In the genomic region with DNA sequence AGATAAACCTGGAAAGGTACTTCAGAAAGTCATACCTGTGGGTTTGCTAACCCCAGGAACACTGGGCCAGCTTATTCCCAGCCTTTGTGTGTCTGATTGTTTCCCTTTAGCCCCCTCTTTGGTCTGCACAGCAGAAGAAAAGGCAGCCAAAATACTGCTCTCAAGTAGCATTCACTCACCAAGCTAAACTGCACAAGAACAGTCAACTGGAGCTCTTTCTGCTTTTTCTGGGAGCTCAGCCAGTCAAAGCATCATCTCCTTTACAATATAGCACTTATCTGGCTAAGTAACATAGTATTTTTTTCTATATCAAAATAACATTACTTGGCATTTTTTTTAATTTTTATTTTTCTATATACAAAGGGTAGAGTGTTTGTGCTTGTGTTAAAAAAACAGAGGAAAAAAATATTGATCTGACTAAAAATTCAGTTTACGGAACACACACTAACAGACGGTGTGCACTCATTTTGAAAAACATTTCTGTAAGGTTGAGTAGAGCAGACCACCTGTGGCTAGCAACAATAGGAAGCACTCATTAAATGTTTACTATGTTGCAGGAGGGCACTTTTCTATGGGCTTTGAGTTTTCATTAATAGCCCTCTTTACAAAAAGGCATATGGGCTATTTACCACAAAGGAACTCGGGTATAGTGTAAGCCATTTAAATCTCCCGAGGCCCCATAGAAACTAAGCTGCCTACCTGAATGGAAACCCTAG, we compare ENCODE assay signal across 19 mouse cellular contexts.
DNase-seq lines count a peak whose midpoint lies in the region; ATAC-seq and TF ChIP-seq lines count a peak whose summit lies in the region.
"Had no signal": no experiment of that assay in that cellular context is flagged by ENCODE, and none has a peak within 500 bp of the region (broad histone marks: within the 10 kb centered on the region; RNA-seq: fewer than 3 reads in every experiment).

No protein-coding gene starts in this region.

- WGBS in heart, embryonic 15.5 days, result 87% methylated on average over 4 of the region's 4 CpGs
- whole genome bisulfite sequencing in lung, embryonic 14.5 days, result 79% methylated on average over 4 of the region's 4 CpGs
- 16% methylated on average over 4 of the region's 4 CpGs for WGBS in forebrain, embryonic 15.5 days
- 81% methylated on average over 4 of the region's 4 CpGs for WGBS in stomach, embryonic 15.5 days

- no peak overlapping the region for H3K4me3 ChIP-seq in heart, embryonic 15.5 days
- no peak overlapping the region for H3K4me3 ChIP-seq in lung, embryonic 14.5 days (ENCODE audit: low read depth, low read length)
- no peak overlapping the region for H3K4me3 ChIP-seq in forebrain, embryonic 15.5 days
- H3K4me3 ChIP-seq in stomach, embryonic 15.5 days (replicated peaks), result no peak overlapping the region
- H3K4me3 ChIP-seq: embryonic facial prominence, embryonic 12.5 days; midbrain, embryonic 15.5 days had no signal

- no peak overlapping the region for H3K9ac ChIP-seq in heart, embryonic 15.5 days
- no peak overlapping the region for H3K9ac ChIP-seq in lung, embryonic 14.5 days
- no peak overlapping the region for H3K9ac ChIP-seq in forebrain, embryonic 15.5 days (replicated peaks)
- H3K9ac ChIP-seq in stomach, embryonic 15.5 days, result no peak overlapping the region
- H3K9ac ChIP-seq: embryonic facial prominence, embryonic 12.5 days; midbrain, embryonic 15.5 days had no signal

- TF ChIP-seq CTCF in lung, embryonic 14.5 days (IDR thresholded peaks at IDR 0.05; ENCODE audit: low read depth), result no peak

- H3K4me2 ChIP-seq in heart, embryonic 15.5 days, result no peak overlapping the region
- no peak overlapping the region for H3K4me2 ChIP-seq in lung, embryonic 14.5 days
- H3K4me2 ChIP-seq in forebrain, embryonic 15.5 days (replicated peaks), result no peak overlapping the region
- H3K4me2 ChIP-seq in stomach, embryonic 15.5 days, result no peak overlapping the region
- H3K4me2 ChIP-seq: embryonic facial prominence, embryonic 12.5 days; midbrain, embryonic 15.5 days had no signal

- ATAC-seq in heart, embryonic 15.5 days (replicated peaks; ENCODE audit: insufficient number of reproducible peaks, insufficient read depth, low FRiP score, low read depth), result no peak
- ATAC-seq in lung, embryonic 14.5 days (ENCODE audit: insufficient read depth), result no peak
- 0 out of 2 replicates have a peak, but pooled peaks have one; percentile 32 for ATAC-seq in forebrain, embryonic 15.5 days (replicated peaks)
- ATAC-seq in stomach, embryonic 15.5 days (ENCODE audit: insufficient read depth, low FRiP score, low read depth), result no peak
- ATAC-seq: midbrain, embryonic 15.5 days had no signal

- no peaks in the 10 kb centered on the region for H3K36me3 ChIP-seq in heart, embryonic 15.5 days
- no peaks in the 10 kb centered on the region for H3K36me3 ChIP-seq in lung, embryonic 14.5 days (ENCODE audit: insufficient read depth)
- no peaks in the 10 kb centered on the region for H3K36me3 ChIP-seq in forebrain, embryonic 15.5 days
- no peaks in the 10 kb centered on the region for H3K36me3 ChIP-seq in stomach, embryonic 15.5 days
- H3K36me3 ChIP-seq: embryonic facial prominence, embryonic 12.5 days; midbrain, embryonic 15.5 days had no signal

- DNase-seq in heart, postnatal 4 days, result no peak
- DNase-seq in lung, embryonic 14.5 days, result peak; percentile 46
- DNase-seq in lung, postnatal 4 days, result no peak
- no peak for DNase-seq in cerebellum, postnatal 36 days
- DNase-seq in ovary, postnatal 14 days (ENCODE audit: low spot score), result no peak
- DNase-seq: adrenal gland, postnatal 10 days; cerebellum, postnatal 14 days; gastrocnemius, postnatal 10 days; heart, postnatal 14 days; kidney, postnatal 4 days; liver; lung, adult 18-20 months; right cerebral cortex, postnatal 25 days; thymus, adult 2 months had no signal

- H3K27ac ChIP-seq in heart, embryonic 15.5 days, result peak overlapping the region; percentile 47; the same call in 1 of the 2 replicates
- H3K27ac ChIP-seq in lung, embryonic 14.5 days (ENCODE audit: low read depth), result no peak overlapping the region
- H3K27ac ChIP-seq in forebrain, embryonic 15.5 days (replicated peaks), result no peak overlapping the region
- H3K27ac ChIP-seq in stomach, embryonic 15.5 days, result peak overlapping the region; percentile 23; the same call in 1 of the 2 replicates
- H3K27ac ChIP-seq: embryonic facial prominence, embryonic 12.5 days; midbrain, embryonic 15.5 days had no signal

- no peaks in the 10 kb centered on the region for H3K9me3 ChIP-seq in heart, embryonic 15.5 days (replicated peaks)
- H3K9me3 ChIP-seq in lung, embryonic 14.5 days (ENCODE audit: low read depth, low read length), result no peaks in the 10 kb centered on the region
- H3K9me3 ChIP-seq in forebrain, embryonic 15.5 days, result no peaks in the 10 kb centered on the region
- H3K9me3 ChIP-seq in stomach, embryonic 15.5 days, result no peaks in the 10 kb centered on the region
- H3K9me3 ChIP-seq: embryonic facial prominence, embryonic 12.5 days; midbrain, embryonic 15.5 days had no signal

- no peaks in the 10 kb centered on the region for H3K27me3 ChIP-seq in heart, embryonic 15.5 days
- no peaks in the 10 kb centered on the region for H3K27me3 ChIP-seq in lung, embryonic 14.5 days (ENCODE audit: insufficient read depth, low read length)
- no peaks in the 10 kb centered on the region for H3K27me3 ChIP-seq in forebrain, embryonic 15.5 days
- H3K27me3 ChIP-seq in stomach, embryonic 15.5 days (replicated peaks), result no peaks in the 10 kb centered on the region
- H3K27me3 ChIP-seq: embryonic facial prominence, embryonic 12.5 days; midbrain, embryonic 15.5 days had no signal

- H3K4me1 ChIP-seq in heart, embryonic 15.5 days (replicated peaks), result no peaks in the 10 kb centered on the region
- H3K4me1 ChIP-seq in lung, embryonic 14.5 days (ENCODE audit: insufficient read depth), result 0 out of 2 replicates have a peak, but pooled peaks cover 4% of the 10 kb centered on the region
- peaks cover 3% of the 10 kb centered on the region; the same call in 1 of the 2 replicates for H3K4me1 ChIP-seq in forebrain, embryonic 15.5 days
- peaks cover 4% of the 10 kb centered on the region for H3K4me1 ChIP-seq in stomach, embryonic 15.5 days
- H3K4me1 ChIP-seq: midbrain, embryonic 15.5 days had no signal

Comparison
In these comparisons a context has a peak if more than half of its experiments do, and no peak if none do; other contexts are left out.
1. H3K27ac ChIP-seq: peak in heart, embryonic 15.5 days (single experiment) and stomach, embryonic 15.5 days (single experiment); none in lung, embryonic 14.5 days (single experiment) and forebrain, embryonic 15.5 days (single experiment).